Mouse (Mus musculus) heart, adult 2 months (tissue): ENCODE results near the gene Myo10.

ENCODE experiments used
- CTCF ChIP-seq: fragments of 200-600 bp; IDR thresholded peaks from 2 replicates; pipeline ENCODE4 v1.8.1; 2022; ENCODE audit warnings: antibody characterized with exemption, mild to moderate bottlenecking, moderate library complexity
- EP300 ChIP-seq: fragments of 200-500 bp; IDR thresholded peaks from 2 replicates; pipeline ENCODE4 v1.6.1; 2011; ENCODE audit warnings: low read depth, low read length, control low read depth; ENCODE audit not compliant: insufficient read depth
- POLR2A ChIP-seq: fragments of 200-500 bp; IDR thresholded peaks from 2 replicates; pipeline ENCODE4 v1.6.1; 2011; ENCODE audit warnings: mild to moderate bottlenecking, low read depth, low read length, control low read depth; ENCODE audit not compliant: insufficient read depth

GRCm38 (mm10) chr15:25625471-25625870 lies 3.1 kb downstream of the Myo10 start:
- peak; percentile 45 for TF ChIP-seq POLR2A
- no peak for TF ChIP-seq CTCF
- TF ChIP-seq EP300: no peak
